Mouse (Mus musculus) liver, embryonic 14.5 days (tissue): ENCODE results near the gene Wdr5b.

Experiments
- CTCF ChIP-seq: IDR thresholded peaks from 2 replicates; pipeline ENCODE4 v1.5.1; 2016; ENCODE audit warnings: antibody characterized with exemption, low read depth, control low read depth
- EP300 ChIP-seq: IDR thresholded peaks from 2 replicates; pipeline ENCODE4 v1.6.1; 2016; ENCODE audit warnings: antibody characterized with exemption, low read depth

- TF ChIP-seq CTCF (no peak), EP300 (no peak)
These were observed 38.9 kb downstream of the Wdr5b start for GRCm38 (mm10) chr16:36079916-36080315.
